Mouse (Mus musculus): ENCODE measurements around the gene Hopx.
A peak's percentile ranks its signal among the peaks of the same experiment; 100 is the strongest.
"Not testable (repeated sequence)": the region's sequence is repeated elsewhere in the genome, so short reads cannot be mapped to it uniquely, and the experiment has no call there.

Gene Hopx

DNA sequence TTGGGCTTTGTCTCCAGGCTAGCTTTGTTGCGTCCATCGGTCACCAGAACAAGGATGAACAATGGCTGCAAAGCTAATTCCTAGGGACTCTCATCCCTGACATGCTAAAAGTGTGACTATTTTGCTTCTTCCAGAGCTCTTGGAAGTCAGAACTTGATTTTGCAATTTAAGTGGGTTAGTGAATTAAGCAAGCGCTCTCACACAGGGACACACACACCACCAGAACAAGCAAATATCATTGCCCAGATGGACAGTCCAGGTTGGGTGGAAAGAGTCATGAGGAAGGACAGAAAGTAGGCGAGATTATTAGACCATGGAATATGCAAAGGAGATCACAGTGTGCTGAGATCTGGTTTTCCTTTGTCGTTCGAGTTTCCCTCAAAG is 14.9 kb downstream of the Hopx start:
- DNase-seq (ENCODE audit: low spot score in 2 of 2), result no peak

DNA sequence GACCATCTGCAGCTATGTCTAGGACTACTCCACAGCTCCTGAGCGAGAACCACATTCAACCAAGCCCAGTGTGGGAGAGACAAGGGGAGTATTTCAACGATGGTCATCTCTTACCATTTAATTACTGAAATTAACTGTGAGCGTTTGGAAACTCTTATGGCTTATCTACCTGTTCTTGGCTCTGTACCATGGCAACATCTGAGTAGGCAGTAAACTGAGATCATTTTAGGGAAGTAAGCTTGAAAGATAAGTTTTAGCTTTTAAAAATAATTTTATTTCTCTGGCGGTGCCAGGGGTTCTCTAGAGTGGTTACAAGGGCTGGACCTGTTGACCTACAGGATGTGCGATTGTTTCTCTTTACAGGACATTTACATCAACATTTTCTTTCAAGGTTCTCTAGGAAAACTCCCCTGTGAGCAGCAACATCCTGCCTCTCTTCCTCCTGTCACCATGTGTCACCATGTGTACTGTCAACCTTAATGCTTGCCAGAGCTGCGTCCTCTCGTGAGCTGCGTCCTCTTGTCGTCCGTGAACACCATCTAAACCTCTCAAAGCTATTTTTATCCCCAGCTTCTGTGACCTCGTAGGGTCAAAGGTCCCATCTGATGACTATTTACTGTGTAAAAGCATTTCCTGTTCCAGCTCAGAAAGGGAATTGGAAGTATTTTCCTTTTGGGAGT is 15.5 kb downstream of the Hopx start:
- no peak for DNase-seq (ENCODE audit: low spot score in 2 of 2)

DNA sequence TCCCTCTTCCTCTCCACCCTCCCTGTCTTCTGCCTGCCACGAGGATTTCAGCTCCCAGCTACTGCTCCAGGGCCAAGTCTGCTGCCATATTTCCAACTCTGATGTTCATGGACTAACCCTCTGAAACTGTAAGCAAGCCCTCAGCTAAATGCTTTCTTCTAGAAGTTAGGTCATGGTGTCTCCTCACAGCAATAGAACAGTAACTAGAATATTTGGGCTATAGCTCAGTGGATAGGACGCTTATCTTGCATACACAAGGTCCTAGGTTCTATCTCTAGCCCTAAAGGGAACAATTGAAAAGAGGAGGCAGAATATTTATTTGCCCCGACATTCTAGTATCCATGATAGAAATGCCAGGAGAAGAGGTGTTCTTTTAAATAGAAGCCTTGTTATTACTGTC is 16.0 kb downstream of the Hopx start:
- no peak for DNase-seq (ENCODE audit: low spot score in 2 of 2)

DNA sequence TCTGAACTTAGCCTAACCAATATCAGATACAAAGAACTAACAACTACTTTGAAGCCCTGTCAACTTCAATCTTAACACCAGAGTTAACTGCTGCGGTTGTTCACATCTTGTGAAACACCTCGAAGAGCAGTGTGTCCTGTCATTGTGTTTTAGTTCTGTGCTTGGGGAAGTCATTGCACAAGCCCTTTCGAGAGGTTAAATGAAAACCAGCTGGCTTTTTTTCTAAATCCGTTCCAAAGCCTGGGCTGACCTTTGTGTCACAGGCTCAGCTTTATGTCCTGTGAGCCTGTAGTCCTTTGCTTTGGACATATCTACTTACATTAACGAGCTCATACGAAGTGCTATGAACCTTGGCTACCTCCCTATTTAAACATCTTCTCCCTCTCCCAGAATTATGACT is 17.2 kb downstream of the Hopx start:
- no peak for DNase-seq (ENCODE audit: low spot score in 2 of 2)

DNA sequence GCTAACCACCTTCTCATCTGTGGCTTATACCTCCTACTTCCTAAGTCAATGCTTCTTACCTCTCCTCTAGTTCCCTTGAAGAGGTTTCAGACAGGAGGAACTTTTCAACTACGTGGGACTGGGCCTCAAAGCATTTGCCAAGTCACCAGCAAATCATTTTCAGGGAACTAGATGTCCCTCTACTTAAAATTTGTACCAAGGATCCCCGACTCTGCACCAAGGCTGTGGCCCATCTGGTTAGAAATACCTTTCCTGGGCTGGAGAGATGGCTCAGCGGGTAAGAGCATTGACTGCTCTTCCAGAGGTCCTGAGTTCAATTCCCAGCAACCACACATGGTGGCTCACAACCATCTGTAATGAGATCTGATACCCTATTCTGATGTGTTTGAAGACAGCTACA is 18.7 kb downstream of the Hopx start:
- not testable (repeated sequence) for DNase-seq (ENCODE audit: low spot score in 2 of 2)

DNA sequence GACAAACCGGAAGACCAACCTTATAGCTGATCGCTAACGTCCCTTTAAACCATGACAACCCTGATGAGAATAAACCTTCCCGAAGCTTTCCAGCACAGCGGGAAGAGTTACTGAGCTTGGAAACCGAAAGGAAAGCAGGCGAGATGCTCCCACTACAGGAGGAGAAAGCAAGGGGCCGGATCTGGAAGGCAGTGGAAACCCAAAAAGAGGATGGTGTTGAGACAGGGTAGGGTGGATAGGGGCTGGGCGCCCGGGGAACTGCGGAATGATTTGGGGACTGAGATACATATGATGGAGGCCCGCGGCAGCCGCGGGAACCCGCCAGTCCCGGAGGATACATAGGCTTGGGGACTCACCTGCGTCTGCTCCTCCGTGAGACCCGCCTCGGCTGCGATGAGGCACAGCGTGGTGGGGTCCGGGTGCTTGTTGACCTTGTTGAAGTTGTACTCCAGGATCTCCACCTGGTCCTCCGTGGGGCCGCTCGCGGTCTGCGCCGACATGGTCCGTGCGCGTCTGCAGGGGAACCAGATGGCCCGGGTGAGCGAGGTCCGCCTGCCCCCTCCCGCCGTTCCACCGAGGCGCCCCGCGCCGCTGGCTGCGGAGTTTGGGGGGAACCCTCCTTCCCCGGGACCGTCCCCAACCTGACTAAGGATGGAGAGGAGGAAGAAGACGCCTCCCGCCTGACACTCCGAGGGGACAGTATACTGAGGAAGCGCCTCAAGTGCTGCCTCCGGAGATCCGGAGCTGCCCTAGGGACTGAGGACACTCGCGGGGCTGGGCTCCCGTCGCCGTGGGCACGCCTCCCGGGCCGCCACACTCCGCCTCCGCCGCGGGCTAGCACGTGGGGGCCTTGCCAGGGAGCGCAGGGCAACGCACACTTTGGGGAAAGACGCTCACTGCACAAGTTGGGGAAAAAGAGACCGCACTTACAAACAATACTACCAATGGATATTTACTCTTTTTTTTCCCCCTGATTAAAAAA is 20.1 kb downstream of the Hopx start:
- peak; percentile 60 to 78 for DNase-seq (ENCODE audit: low spot score in 2 of 2)

DNA sequence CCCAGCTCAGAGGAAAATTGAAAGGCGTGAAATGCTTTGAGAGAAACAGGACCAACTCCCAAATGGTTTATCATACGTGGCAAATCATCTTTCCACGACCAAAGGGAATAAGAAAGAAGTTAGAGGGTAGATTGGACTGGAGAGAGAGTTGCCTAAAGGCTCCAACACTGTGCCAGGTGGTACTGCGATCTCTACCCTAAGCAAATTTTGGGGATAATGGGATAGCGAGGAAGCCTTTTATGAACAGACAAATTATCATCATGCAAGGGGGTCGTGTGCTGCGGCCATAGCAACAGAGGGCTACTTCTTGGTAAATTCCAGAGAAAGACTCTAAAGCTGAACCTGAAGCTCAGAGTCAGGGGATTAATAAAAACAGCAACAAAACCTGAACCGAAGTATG is 21.0 kb downstream of the Hopx start:
- no peak for DNase-seq (ENCODE audit: low spot score in 2 of 2)

DNA sequence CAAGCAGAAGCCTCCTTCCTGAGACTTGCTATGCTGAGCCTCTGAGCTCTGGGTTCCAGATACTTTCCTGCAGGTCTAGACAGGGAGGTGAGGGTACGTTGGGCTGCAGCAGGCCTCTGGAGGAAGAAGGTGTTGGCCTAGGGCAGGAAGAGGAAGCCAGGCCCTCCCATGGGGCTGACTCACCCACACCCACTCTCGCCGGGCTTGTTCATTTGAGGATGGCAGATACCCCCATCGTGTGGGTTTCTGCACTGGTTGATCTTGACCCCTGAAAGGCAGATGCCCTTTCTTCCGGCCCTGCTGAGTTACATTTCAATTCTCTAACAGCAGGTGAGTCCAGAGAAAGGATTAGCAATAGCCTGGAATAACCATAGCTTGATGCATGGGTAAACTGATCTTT is 22.4 kb downstream of the Hopx start:
- no peak for DNase-seq (ENCODE audit: low spot score in 2 of 2)

DNA sequence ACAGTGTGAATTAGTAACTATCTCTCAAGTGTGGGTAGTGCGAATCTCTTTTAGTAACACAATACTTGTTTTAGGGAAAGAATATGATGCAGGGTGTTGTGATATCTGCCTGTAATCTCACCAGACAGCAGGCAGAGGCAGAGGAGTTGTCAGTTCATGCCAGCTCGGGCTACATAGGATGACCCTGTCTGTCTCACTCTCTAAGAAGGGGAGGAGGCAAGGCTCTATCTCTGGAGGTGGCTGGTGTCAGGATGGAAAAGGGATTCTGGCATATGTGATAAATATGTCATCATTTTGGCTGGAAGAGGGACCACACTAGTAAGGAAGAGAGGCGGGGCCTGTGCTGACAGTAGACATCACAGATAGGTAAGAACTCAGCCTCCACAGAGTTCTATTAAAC is 23.0 kb downstream of the Hopx start:
- DNase-seq (ENCODE audit: low spot score in 2 of 2), result no peak

DNA sequence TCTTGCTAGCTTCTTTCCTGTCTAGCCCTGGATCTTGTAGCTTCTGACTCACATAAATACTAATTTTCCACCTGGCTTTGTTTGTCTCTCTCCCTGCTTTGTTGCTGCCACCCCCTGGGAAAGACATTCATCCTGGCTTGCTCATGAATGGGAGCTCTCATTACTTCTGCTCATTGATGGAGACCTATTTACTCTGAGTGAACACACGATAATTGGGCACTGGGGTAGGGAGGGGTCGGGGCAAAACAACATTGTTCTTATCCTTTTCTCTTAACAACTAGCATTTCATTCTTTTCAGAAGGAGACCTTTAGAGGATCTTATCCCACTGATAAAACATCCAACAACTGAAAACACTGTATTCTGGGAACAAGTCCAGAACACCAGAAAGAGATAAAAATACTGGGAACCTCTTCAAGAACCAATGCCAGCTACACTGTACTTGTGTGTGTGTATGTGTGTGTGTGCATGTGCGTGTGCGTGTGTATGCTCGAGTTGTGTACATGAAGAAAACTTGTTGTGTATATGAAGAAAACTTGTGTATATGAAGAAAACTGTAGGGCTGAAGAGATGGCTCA is 24.3 kb downstream of the Hopx start:
- no peak for DNase-seq (ENCODE audit: low spot score in 2 of 2)

DNA sequence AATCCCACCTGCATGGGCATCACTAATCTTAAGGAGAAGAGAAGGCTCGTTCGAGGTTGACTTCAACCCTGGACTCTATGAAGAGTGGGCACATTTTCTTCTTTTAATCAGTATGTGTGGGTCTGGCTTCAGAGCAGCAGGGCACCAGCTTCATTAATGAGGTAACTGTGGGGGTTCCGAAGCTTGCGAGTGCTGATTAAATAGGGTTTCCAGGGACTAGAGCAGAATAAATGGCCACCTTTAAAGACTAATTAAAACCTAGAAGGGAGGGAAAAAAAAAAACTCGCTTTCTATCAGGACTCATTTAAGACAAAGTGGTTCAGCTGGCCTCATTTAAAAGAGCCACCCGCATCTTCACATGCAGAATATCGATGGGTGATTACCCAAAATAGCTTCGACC is 25.0 kb downstream of the Hopx start:
- DNase-seq (ENCODE audit: low spot score in 2 of 2), result no peak

DNA sequence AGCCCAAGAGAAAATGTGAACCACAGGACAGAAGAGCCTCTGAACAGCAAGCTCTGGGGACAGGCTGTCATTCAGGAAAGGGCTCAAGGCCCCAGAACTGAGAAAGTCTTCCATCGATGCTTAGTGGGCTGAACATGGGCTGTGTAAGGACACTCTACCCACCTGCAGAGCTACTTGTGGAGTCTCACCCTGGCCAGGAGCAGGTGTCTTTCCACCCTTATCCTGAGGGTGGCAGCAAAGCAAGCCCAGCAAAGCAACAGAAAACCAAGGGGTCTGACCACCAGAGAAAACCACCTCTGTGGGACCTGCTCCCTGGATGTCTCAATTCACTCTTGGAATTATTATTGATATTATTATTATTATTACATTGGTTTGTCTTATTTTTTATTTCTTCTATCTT is 25.6 kb downstream of the Hopx start:
- DNase-seq (ENCODE audit: low spot score in 2 of 2), result peak in 1 of 2 experiments; percentile 31

DNA sequence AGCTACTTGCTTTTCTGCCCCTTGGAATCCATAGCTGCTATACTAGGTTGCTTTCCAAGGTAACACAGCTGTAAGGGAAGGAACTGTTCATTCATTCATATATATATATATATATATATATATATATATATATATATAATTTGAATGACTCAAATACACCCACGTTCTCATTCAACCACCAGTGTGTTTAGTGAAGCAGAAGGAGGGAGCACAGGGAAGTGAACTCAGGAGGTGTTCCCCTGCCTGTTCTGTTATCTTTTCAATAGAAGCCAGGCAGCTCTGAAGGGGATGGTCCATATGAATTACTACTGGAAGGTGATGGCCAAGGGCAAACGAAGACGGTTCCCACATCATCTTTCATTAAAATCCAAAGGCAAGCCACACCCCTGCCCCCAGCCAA is 27.8 kb downstream of the Hopx start:
- DNase-seq (ENCODE audit: low spot score in 2 of 2), result no peak

DNA sequence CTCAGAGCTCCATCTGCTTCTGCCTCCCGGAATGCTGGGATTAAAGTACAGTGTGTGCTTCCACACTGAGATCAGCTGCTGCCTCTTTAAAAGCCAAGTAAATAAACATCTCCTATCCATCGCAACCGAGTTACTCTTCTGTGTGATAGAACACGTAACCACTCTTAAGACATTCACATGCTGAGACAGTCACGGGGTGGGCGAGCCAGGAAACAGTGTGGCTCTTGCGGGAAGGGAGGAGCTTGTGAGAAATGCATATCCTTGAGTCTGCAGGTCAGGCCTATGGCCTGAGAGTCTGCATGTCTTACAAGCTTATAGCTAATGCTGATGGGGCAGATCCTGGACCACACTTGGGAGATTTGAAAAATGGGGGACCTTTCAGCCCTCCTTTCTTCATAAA is 28.4 kb downstream of the Hopx start:
- no peak for DNase-seq (ENCODE audit: low spot score in 2 of 2)

DNA sequence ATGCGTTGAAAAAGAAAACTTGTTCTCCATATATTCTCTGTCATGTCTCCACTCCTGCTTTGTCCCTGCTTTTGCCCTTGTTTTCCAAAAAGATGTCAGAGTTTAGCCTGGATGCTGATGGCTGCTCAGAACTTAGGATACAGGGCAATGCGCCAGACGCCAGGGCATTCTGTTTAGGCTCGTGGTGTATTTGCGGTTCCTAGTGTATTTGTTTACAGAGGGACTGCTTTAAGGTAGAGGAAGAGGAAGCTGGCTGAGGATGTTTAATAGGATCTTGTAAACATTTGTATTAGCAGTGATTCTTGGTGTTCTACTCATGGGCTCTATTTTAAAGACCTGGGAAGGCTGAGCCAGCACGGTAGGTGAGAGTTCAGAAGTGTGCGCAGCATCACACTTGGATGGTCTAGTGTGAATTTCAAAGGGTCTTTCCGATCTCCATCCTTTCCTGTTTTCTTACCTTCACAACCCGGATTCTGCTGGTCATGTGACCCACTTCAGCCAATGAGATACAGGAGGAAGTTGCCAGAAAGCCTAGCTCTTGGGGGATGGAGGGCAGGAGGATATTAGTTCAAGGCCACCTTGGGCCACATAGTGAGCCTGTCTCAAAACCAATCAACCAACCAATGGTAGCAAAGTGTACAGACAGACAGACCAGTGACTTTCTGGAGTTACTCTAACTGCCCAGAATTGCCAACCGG is 29.0 kb downstream of the Hopx start:
- no peak for DNase-seq (ENCODE audit: low spot score in 2 of 2)

DNA sequence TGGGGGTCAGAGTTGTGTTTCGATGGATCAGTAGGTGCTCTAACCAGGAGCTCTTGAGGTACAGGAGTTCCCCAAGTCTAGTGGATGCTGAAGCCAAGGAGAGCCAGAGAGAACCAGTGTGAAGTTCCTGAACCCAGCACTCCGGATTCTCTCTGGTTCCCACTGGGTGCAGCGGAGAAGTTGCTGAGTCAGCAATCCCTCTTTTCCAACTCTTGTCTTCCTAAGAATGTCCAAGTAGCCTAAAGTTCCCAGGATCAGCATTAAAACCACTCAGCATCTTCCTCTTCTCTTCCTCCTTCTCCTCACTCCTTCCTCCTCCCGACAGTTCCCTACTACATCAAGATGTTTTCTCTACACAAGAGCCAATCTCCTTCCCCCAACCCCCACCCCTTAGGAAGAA is 30.5 kb downstream of the Hopx start:
- DNase-seq (ENCODE audit: low spot score in 2 of 2), result no peak

DNA sequence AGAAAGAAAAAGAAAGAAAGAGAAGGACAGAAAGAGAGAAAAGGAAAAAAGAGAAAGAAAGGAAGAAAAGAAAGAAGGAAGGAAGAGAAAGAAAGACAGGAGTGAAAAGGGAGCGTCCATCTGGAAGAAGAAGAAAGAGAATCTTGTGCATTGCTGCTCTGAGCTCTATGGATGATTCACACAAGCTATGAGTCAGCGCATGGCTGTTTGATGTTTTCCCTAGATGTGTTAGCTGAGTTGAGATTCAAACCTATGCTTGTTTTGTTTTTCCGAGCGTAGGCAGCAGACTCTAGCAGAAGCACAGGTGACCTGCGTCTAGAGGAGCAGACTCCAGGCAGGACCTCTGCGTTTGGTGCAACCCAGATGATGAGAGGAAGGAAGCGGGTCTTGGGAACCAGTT is 32.2 kb downstream of the Hopx start:
- peak in 1 of 2 experiments; percentile 21 for DNase-seq (ENCODE audit: low spot score in 2 of 2)

DNA sequence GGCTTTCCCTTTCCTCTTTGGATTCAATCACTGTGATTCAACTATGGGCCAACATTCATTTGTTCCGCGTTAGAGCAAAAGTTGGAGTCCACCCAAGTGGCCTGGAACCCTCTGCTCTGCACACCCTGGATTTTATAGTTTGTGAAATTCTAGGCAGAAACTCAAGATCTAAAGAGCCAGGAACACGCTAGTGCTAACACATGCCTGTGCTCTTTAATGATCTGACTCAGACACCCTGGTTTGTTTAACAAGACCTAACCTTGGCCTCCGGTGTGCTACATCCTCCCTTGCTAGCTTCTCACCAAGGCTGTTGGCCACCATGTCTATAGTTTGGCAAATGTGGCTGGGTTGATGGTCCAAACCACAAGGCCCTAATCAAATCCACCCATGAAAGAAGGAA is 34.2 kb downstream of the Hopx start:
- peak; percentile 19 to 26 for DNase-seq (ENCODE audit: low spot score in 2 of 2)

DNA sequence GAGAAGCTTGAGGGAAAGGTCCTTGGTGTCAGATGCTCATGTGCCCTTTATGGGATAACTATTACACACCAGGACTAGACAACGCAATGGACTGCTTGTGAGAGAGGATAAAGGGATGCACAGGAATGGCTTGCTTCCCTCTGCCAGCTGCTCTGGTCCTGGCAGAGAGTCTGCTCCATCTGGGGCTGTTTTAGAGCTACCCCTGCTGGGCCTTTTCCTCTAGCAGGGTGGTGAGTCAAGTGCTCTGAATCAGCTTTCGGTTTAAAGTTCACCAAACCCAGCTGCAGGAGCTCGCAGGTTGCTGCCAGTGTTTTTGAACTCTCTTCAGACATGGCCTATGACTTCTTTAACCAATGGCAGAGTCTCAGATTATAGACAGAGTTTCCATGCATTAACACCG is 39.0 kb downstream of the Hopx start:
- no peak for DNase-seq (ENCODE audit: low spot score in 2 of 2)

DNA sequence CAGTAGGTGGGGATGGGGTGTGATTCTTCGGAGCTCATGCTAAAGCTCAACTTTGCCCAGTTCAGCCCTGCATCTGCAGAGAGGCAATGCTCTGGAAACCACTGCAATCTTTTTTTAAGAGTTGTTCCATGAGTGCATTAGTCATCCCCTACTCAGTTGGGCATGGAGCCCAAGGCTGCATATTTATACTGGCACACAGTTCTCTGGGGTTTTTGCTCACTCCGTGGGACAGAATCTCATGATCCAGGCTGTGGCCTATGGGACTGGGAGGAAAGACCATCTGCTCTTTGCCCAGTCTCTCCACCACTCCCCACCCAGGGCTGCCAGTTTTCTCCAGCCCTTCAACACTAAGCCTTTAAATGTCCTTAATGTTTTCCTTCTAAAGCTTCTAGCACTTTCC is 40.0 kb downstream of the Hopx start:
- peak; percentile 48 to 64 for DNase-seq (ENCODE audit: low spot score in 2 of 2)

DNA sequence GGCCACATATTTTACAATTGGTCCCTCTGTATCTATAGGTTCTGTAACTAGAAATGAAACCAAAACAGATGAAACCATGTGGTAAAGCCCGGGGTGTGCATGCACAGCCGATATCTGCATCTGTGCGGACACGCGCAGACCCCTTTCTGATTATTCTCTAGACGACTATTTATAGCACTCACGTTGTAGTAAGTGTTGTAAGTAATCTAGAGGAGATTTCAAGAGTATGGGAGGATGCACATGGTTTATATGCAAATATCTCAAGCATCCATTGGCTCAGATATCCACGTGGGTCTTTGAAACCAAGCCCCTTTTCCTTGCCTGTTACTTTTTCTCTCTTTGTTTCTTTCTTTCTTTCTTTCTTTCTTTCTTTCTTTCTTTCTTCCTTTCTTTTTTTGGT is 41.1 kb downstream of the Hopx start:
- DNase-seq (ENCODE audit: low spot score in 2 of 2), result no peak

DNA sequence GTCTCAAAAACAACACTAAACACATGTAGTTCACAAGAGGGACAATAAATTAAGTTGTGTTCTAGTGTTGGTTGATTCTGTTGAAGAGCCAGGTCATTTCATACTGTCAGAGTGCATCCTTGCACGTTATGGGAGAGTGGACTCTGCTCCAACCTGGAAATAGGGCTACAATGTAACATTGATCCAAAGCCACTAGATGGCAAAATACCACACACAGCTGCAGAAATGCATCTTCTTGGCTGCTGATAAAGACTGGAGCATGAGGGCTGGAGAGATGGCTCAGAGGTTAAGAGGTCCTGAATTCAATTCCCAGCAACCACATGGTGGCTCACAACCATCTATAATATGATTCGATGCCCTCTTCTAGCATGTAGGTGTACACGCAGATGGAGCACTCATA is 43.3 kb downstream of the Hopx start:
- no peak for DNase-seq (ENCODE audit: low spot score in 2 of 2)
